Mouse (Mus musculus) liver, embryonic 14.5 days (tissue): Measurements from ENCODE around the gene Kbtbd2. TPM values are rescaled to one million over a fixed set of nuclear protein-coding genes. Genes with fewer than 3 reads are reported as not detected.

Experiments used
- ATAC-seq: fragments of 200-750 bp; cut with Nextera tagmentation; 2 replicates; pipeline ENCODE4 v1.8.0; 2017; ENCODE audit warnings: moderate number of reproducible peaks, mild to moderate bottlenecking, moderate library complexity; ENCODE audit not compliant: insufficient read depth
- DNase-seq, 3 experiments: peaks; one replicate each; pipeline ENCODE4 v3.0.0-alpha.2; 2012 to 2013; ENCODE audit warnings: low read depth in 3 of 3, low spot score in 3 of 3
- H3K27ac ChIP-seq: fragments of 300-500 bp; sonication (generic); 2 replicates; pipeline ENCODE4 v1.5.1; 2014; ENCODE audit warnings: moderate library complexity, mild to moderate bottlenecking, control low read depth, inconsistent platforms
- H3K27me3 ChIP-seq: fragments of 300-500 bp; sonication (generic); 2 replicates; pipeline ENCODE4 v1.6.1; 2014; ENCODE audit warnings: mild to moderate bottlenecking, low read length, moderate library complexity; ENCODE audit not compliant: control insufficient read depth, insufficient read depth
- H3K36me3 ChIP-seq: fragments of 300-500 bp; sonication (generic); replicated peaks from 2 replicates; pipeline ENCODE4 v1.6.1; 2014; ENCODE audit warnings: low read depth; ENCODE audit not compliant: control insufficient read depth, insufficient read depth
- H3K4me1 ChIP-seq, 2 experiments: fragments of 200-500 bp in 1 of 2; fragments of 300-500 bp in 1 of 2; sonication (generic) in 1 of 2; replicated peaks; 2 replicates each; pipeline ENCODE4 v1.6.1; 2012 to 2014; ENCODE audit warnings: antibody characterized with exemption in 1 of 2, inconsistent platforms in 1 of 2, low read length in 1 of 2; ENCODE audit not compliant: control insufficient read depth in 2 of 2, insufficient read depth in 2 of 2
- H3K4me2 ChIP-seq: fragments of 300-500 bp; sonication (generic); 2 replicates; pipeline ENCODE4 v1.6.1; 2014; ENCODE audit warnings: low read depth, mild to moderate bottlenecking, control low read depth, moderate library complexity
- H3K4me3 ChIP-seq, 2 experiments: fragments of 200-500 bp in 1 of 2; fragments of 300-500 bp in 1 of 2; sonication (generic) in 1 of 2; 2 replicates each; pipeline ENCODE4 v1.5.1; 2012 to 2014; ENCODE audit warnings: low read depth in 2 of 2, low read length in 2 of 2, mild to moderate bottlenecking in 2 of 2, control low read depth in 1 of 2, inconsistent platforms in 1 of 2, moderate library complexity in 1 of 2; ENCODE audit not compliant: insufficient read depth in 1 of 2
- H3K9ac ChIP-seq: fragments of 300-500 bp; sonication (generic); replicated peaks from 2 replicates; pipeline ENCODE4 v1.6.1; 2014; ENCODE audit warnings: mild to moderate bottlenecking, control low read depth, moderate library complexity
- H3K9me3 ChIP-seq: fragments of 300-500 bp; sonication (generic); 2 replicates; pipeline ENCODE4 v1.6.1; 2016; ENCODE audit warnings: low read length, mixed read lengths; ENCODE audit not compliant: control insufficient read depth
- CTCF ChIP-seq: IDR thresholded peaks from 2 replicates; pipeline ENCODE4 v1.5.1; 2016; ENCODE audit warnings: antibody characterized with exemption, low read depth, control low read depth
- EP300 ChIP-seq: IDR thresholded peaks from 2 replicates; pipeline ENCODE4 v1.6.1; 2016; ENCODE audit warnings: antibody characterized with exemption, low read depth
- WGBS: fragments of 180-500 bp; shearing (Covaris S2); extraction: QIAGEN DNeasy Blood & Tissue Kit; methylation state at CpG from one replicate; pipeline ENCODE4 v1.1.7; 2014; ENCODE audit not compliant: insufficient replicate concordance; 5-methylcytosine and 5-hydroxymethylcytosine counted together
- polyA plus RNA-seq, 2 experiments: library from polyadenylated mRNA; depleted of rRNA in 1 of 2; stranded (reverse) in 1 of 2; unstranded in 1 of 2; fragments of >200 nt; fragmentation: Nextera tagmentation in 1 of 2; extraction: Ambion mirVana in 1 of 2; gene quantifications; 2 replicates each; pipeline versions ENCODE4 v1.2.1 to v1.2.3; 2012 to 2014

The Kbtbd2 gene
- polyA plus RNA-seq, 2 experiments, result 7.3 to 10.6 TPM

DNA sequence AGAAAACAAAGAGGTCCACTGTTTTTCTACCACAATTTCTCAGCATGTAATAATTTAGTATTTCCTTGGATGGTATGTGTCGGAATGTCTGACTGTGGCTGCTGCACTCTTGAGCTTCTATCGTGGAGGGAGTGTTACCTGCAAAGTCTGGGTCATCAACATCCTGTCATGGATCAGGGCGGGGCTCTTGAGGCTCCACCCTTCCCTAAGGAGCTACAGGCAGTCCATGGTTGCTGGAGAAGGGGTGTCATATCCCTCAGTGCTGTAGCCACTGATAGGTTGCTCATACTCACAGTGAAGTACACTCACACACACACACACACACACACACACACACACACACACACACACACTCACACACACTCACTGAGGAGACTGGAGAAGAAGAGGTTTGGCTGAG is 28.0 kb upstream of the Kbtbd2 start:
- H3K9ac ChIP-seq, result no peak overlapping the region
- no peak for TF ChIP-seq CTCF
- TF ChIP-seq EP300, result no peak
- ATAC-seq (no peak), DNase-seq (no peak)
- no peaks in the 10 kb centered on the region for H3K9me3 ChIP-seq
- WGBS, result 41% methylated on average over 3 of the region's 3 CpGs
- no peaks in the 10 kb centered on the region for H3K27me3 ChIP-seq
- no peak overlapping the region for H3K27ac ChIP-seq
- H3K4me2 ChIP-seq, result no peak overlapping the region
- no peak overlapping the region for H3K4me3 ChIP-seq
- H3K4me1 ChIP-seq, result peaks cover 0 to 7% of the 10 kb centered on the region in 2 experiments; a peak in 2 of 4 replicates
- H3K36me3 ChIP-seq, result no peaks in the 10 kb centered on the region

DNA sequence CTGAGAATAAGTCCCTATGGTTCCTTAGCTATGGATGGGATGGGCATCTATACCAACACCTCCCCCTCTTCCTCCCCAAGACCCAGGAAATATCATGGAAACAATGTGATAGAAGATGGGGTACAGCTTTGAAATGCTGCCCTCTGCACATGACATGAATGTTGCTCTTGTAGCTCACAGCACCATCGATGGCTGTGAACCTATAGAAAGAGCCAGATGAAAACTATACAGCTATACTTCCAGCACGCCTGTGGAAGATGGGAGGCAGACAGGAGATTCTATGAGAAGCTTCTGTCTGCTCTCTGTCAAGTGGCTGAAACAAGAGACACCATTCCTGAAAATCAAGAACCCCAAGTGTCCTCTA is 21.5 kb upstream of the Kbtbd2 start:
- ATAC-seq (no peak), DNase-seq (no peak)
- no peak overlapping the region for H3K9ac ChIP-seq
- H3K4me3 ChIP-seq, result no peak overlapping the region
- 46% methylated on average over 2 of the region's 2 CpGs for WGBS
- H3K36me3 ChIP-seq, result no peaks in the 10 kb centered on the region
- H3K4me2 ChIP-seq, result no peak overlapping the region
- no peaks in the 10 kb centered on the region for H3K27me3 ChIP-seq
- no peaks in the 10 kb centered on the region for H3K9me3 ChIP-seq
- TF ChIP-seq CTCF (no peak), EP300 (no peak)
- no peaks in the 10 kb centered on the region; a peak in 1 of 4 replicates for H3K4me1 ChIP-seq
- H3K27ac ChIP-seq, result no peak overlapping the region

DNA sequence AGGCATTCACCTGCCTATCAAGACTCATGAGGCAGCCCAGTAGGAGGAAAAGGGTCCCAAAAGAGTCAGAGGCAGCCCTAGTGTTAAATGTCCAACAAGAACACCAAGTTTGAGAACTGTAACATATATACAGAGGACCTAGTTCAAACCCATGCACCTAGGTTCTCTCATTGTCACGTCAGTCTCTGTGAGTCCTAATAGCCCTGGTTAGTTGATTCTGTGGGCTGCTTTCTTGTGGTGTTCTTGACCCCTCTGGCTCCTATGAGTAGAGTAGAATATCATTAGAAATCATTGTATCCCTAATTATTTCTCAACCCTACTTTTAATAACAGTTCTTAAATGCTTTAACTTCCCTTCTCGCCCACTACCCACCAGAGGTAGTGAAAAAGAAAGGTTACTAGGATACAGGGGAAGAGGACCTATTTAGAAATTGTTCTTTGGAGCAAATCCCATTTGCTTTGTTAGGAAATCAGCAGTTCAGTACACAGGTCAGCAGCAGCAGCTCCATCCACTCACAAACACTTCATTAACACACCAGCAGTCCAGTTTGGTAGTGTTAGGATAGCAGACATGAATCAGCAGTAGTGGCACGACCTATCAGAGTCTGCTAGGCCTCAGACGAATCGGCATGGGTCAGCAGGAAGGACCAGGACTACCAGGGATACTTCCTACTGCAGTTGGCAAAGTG is 21.0 kb upstream of the Kbtbd2 start:
- Histone ChIP-seq H3K4me3 (no peak overlapping the region), H3K36me3 (no peaks in the 10 kb centered on the region), H3K4me1 (no peaks in the 10 kb centered on the region; a peak in 1 of 4 replicates), H3K27me3 (no peaks in the 10 kb centered on the region), H3K9me3 (no peaks in the 10 kb centered on the region), H3K27ac (no peak overlapping the region), H3K9ac (no peak overlapping the region), H3K4me2 (no peak overlapping the region)
- WGBS, result 51% methylated on average over 5 of the region's 5 CpGs
- TF ChIP-seq EP300 (no peak), CTCF (no peak)
- ATAC-seq, result no peak
- DNase-seq, result no peak

DNA sequence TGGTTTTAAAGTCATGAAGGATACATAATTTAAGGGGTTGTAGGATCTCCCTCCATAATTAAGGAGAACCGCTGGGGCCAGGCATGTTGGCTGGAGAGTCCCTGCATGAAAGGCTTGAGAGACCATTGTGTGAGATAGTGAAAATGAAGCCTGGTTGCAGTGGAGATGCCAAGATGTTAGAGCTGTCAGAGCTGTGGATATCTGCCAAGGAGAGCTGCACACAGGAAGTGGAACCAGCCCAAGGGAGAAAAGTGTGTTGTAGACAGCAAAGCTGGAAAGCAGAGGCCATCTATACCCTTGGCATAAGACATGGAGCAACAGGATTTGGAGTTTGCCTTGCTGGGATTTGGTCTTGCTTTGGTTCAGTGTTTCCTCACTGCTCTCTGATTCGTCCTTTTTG is 15.7 kb upstream of the Kbtbd2 start:
- H3K9me3 ChIP-seq, result no peaks in the 10 kb centered on the region
- no peak for ATAC-seq
- WGBS, result 50% methylated on average over 2 of the region's 2 CpGs
- no peak for DNase-seq
- H3K27me3 ChIP-seq, result no peaks in the 10 kb centered on the region
- TF ChIP-seq EP300 (no peak), CTCF (no peak)
- H3K27ac ChIP-seq, result no peak overlapping the region
- no peak overlapping the region for H3K9ac ChIP-seq
- H3K4me2 ChIP-seq, result no peak overlapping the region
- no peaks in the 10 kb centered on the region for H3K36me3 ChIP-seq
- H3K4me3 ChIP-seq, result no peak overlapping the region
- no peaks in the 10 kb centered on the region for H3K4me1 ChIP-seq

DNA sequence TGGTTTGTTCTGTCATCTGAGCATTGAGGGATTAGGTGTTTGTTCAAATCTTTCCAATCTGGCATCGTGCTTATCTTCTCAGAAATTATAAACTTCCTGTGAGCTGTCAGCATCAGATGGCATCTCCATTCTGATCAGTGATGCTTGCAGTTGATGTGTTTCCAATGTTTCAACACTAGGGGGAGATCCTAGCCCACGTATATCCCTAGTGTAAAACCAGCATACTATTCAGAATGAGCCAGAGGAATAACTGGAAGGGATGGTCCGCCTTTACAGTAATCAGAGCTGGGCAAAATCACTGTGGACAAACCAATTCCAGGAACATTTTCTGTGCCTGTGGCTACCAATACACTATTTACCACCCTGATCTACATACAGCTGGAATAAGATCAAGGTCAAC is 11.0 kb upstream of the Kbtbd2 start:
- no peak overlapping the region for H3K27ac ChIP-seq
- H3K9me3 ChIP-seq, result no peaks in the 10 kb centered on the region
- no peak overlapping the region for H3K4me3 ChIP-seq
- ATAC-seq, result peak; percentile 62; the same call in 1 of the 2 replicates
- peak in 1 of 3 experiments; percentile 47 for DNase-seq
- H3K4me2 ChIP-seq, result no peak overlapping the region
- H3K36me3 ChIP-seq, result no peaks in the 10 kb centered on the region
- no peaks in the 10 kb centered on the region for H3K27me3 ChIP-seq
- no peak for TF ChIP-seq EP300
- TF ChIP-seq CTCF, result peak; percentile 80
- H3K9ac ChIP-seq, result no peak overlapping the region
- no peaks in the 10 kb centered on the region for H3K4me1 ChIP-seq
- 9% methylated on average over 3 of the region's 3 CpGs for WGBS
